Mouse (Mus musculus) right cerebral cortex, adult 18-20 months (tissue): Measurements from ENCODE around the gene Rpl38.

Experiments
- DNase-seq: peaks from one replicate; pipeline ENCODE4 v3.0.0; 2022; ENCODE audit warnings: mixed read lengths

Gene Rpl38

DNA sequence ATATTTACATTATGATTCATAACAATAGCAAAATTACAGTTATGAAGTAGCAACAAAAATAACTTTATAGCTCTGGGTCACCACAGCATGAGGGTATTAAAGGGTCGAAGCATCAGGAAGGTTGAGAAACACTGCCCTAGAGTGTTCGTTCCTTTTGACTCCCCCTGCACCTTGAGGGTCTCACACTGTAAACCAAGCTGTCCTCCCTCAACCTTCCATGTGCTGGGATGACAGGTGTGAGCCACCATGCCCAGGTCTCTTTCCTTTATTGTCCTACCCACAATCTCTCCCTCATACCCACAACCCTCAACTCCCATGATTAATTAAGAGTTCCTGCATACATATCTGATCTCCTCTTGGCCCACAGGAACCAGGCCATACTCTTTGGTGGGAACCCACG is 43.1 kb downstream of the Rpl38 start:
- no peak for DNase-seq

DNA sequence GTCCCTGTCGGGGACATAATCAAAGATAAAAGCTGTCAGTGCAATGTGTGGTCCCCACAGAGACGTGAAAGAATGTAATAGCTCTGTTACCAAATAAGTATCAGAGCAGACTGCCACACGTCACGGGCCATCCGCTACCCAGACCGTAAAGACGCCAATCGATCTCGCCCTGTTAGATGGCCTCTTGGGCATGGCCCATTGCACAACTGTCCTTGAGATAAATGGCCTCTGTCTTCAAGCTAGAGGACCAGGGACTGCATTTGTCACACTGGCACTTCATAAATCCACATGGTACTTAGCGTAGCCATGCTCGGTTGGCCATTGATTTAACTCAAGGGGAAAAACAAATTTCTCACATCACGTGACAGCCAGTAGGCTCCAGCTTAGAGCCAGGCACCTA is 43.5 kb downstream of the Rpl38 start:
- no peak for DNase-seq

DNA sequence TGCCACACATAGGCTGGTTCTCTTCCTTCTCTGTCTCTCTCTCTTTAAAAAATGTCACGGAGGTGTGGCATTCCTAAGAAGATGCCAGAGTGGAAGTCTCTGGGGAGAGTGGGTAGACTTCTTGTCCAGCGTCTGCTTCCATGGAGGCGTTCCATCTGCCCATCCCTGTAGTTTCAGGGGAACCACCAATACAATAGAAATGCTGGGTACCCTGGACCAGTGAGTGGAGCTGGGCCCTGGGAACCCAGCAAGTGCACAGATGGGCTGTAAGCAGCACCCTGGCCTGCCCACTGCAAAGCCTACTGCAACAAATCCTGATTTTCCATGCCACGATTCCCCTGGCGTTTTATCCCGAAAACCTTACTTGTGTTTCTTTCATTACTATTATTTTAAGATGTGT is 46.2 kb downstream of the Rpl38 start:
- DNase-seq = peak; percentile 29

DNA sequence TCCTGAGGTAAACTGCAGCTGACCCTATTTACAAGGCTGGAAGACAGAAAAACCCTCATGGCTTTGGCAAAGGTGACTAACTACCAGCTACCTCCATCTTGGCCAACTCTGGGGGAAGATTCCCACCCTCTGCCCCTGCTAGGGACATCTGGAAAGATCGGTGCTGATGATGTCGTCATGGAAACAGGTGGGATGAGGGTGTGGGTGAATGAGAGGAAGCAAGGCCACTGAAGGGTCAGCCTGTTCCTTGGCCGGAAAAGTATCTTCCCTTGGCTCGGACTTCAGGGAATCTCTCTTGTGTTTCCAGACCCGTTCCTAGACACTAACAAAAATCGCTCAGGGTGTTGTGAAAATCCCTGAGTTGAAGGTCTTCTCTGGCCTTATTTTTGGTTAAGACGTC is 47.2 kb downstream of the Rpl38 start:
- no peak for DNase-seq

DNA sequence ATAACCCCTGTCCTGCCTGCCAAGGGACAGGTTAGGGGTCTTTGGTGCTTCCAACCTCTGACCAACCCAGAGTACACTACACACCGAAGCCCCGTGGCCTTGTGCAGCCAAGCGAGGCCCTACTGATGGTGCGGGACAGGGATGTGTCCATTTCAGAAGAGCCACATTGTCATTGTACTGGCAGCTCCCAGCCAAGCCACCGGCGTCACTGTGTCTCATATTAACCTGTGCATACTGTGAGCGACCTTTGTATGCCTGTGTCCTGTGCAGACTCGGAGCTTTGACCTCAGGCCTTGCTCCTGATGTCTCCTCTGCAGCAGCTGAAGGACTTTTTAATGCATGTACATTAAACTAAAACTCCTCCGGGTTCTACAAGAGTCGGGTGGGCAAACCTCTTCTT is 52.2 kb downstream of the Rpl38 start:
- no peak for DNase-seq
